Mouse (Mus musculus): Measurements from ENCODE around the gene Hdac9. TPM values are rescaled to one million over a fixed set of nuclear protein-coding genes. Genes with fewer than 3 reads are reported as not detected.

Hdac9 gene
- polyA plus RNA-seq, 1 experiment from 2014 or later = 9.1 TPM

- no peak overlapping the region for H3K4me3 ChIP-seq
- no peaks in the 10 kb centered on the region for H3K27me3 ChIP-seq
- H3K27ac ChIP-seq = no peak overlapping the region
- H3K9me3 ChIP-seq (replicated peaks) = no peaks in the 10 kb centered on the region
- WGBS = 54% methylated on average over 5 of the region's 5 CpGs
- no peaks in the 10 kb centered on the region for H3K4me1 ChIP-seq
- no peak for ATAC-seq (ENCODE audit: low FRiP score)
- H3K4me2 ChIP-seq (replicated peaks) = no peak overlapping the region
- no peak overlapping the region for H3K9ac ChIP-seq
- H3K36me3 ChIP-seq = no peaks in the 10 kb centered on the region
Measured at GRCm38 (mm10) chr12:34774071-34774470, 142.8 kb downstream of the Hdac9 start.

- WGBS = 83% methylated on average over 6 of the region's 6 CpGs
- no peak for ATAC-seq (ENCODE audit: low FRiP score)
- H3K9me3 ChIP-seq (replicated peaks) = no peaks in the 10 kb centered on the region
- H3K27me3 ChIP-seq = no peaks in the 10 kb centered on the region
- no peak overlapping the region for H3K4me3 ChIP-seq
- H3K36me3 ChIP-seq = no peaks in the 10 kb centered on the region
- no peaks in the 10 kb centered on the region for H3K4me1 ChIP-seq
- no peak overlapping the region for H3K4me2 ChIP-seq (replicated peaks)
- no peak overlapping the region for H3K27ac ChIP-seq
- no peak overlapping the region for H3K9ac ChIP-seq
Measured at GRCm38 (mm10) chr12:34767226-34767775, 149.6 kb downstream of the Hdac9 start.

- WGBS = 77% methylated on average over 2 of the region's 2 CpGs
- H3K9ac ChIP-seq = no peak overlapping the region
- no peaks in the 10 kb centered on the region for H3K9me3 ChIP-seq (replicated peaks)
- no peaks in the 10 kb centered on the region for H3K36me3 ChIP-seq
- H3K4me3 ChIP-seq = no peak overlapping the region
- H3K27ac ChIP-seq = no peak overlapping the region
- H3K4me1 ChIP-seq = no peaks in the 10 kb centered on the region
- H3K27me3 ChIP-seq = no peaks in the 10 kb centered on the region
- ATAC-seq (ENCODE audit: low FRiP score) = no peak
- H3K4me2 ChIP-seq (replicated peaks) = no peak overlapping the region
Measured at GRCm38 (mm10) chr12:34747266-34747665, 169.6 kb downstream of the Hdac9 start.

GRCm38 (mm10) chr12:34725204-34725603 is 191.7 kb downstream of the Hdac9 start:
- no peak overlapping the region for H3K27ac ChIP-seq
- H3K36me3 ChIP-seq = no peaks in the 10 kb centered on the region
- H3K4me2 ChIP-seq (replicated peaks) = no peak overlapping the region
- no peak overlapping the region for H3K9ac ChIP-seq
- no peaks in the 10 kb centered on the region for H3K27me3 ChIP-seq
- no peak overlapping the region for H3K4me3 ChIP-seq
- WGBS = 53% methylated on average over 5 of the region's 5 CpGs
- H3K9me3 ChIP-seq (replicated peaks) = 0 out of 2 replicates have a peak, but pooled peaks cover 2% of the 10 kb centered on the region
- no peak for ATAC-seq (ENCODE audit: low FRiP score)
- H3K4me1 ChIP-seq = peaks cover 4% of the 10 kb centered on the region; the same call in 1 of the 2 replicates

- Histone ChIP-seq H3K27me3 (no peaks in the 10 kb centered on the region), H3K4me3 (no peak overlapping the region), H3K36me3 (no peaks in the 10 kb centered on the region), H3K4me1 (peaks cover 4% of the 10 kb centered on the region; the same call in 1 of the 2 replicates), H3K4me2 (replicated peaks) (no peak overlapping the region), H3K9me3 (replicated peaks) (0 out of 2 replicates have a peak, but pooled peaks cover 2% of the 10 kb centered on the region), H3K9ac (no peak overlapping the region), H3K27ac (no peak overlapping the region)
- WGBS = 97% methylated on average over 2 of the region's 2 CpGs
- no peak for ATAC-seq (ENCODE audit: low FRiP score)
Measured at GRCm38 (mm10) chr12:34724274-34724673, 192.6 kb downstream of the Hdac9 start.

GRCm38 (mm10) chr12:34722831-34723490 is 193.9 kb downstream of the Hdac9 start:
- WGBS = 80% methylated on average over 7 of the region's 7 CpGs
- Histone ChIP-seq H3K27me3 (no peaks in the 10 kb centered on the region), H3K4me1 (peaks cover 4% of the 10 kb centered on the region; the same call in 1 of the 2 replicates), H3K4me2 (replicated peaks) (no peak overlapping the region), H3K9ac (no peak overlapping the region), H3K4me3 (no peak overlapping the region), H3K27ac (no peak overlapping the region), H3K36me3 (no peaks in the 10 kb centered on the region), H3K9me3 (replicated peaks) (0 out of 2 replicates have a peak, but pooled peaks cover 2% of the 10 kb centered on the region)
- no peak for ATAC-seq (ENCODE audit: low FRiP score)

- Histone ChIP-seq H3K27ac (no peak overlapping the region), H3K9ac (no peak overlapping the region), H3K9me3 (replicated peaks) (no peaks in the 10 kb centered on the region), H3K27me3 (no peaks in the 10 kb centered on the region), H3K36me3 (no peaks in the 10 kb centered on the region), H3K4me1 (peaks cover 4% of the 10 kb centered on the region; the same call in 1 of the 2 replicates), H3K4me3 (no peak overlapping the region), H3K4me2 (replicated peaks) (no peak overlapping the region)
- WGBS = 76% methylated on average over 2 of the region's 2 CpGs
- ATAC-seq (ENCODE audit: low FRiP score) = no peak
Measured at GRCm38 (mm10) chr12:34720906-34721305, 196.0 kb downstream of the Hdac9 start.

GRCm38 (mm10) chr12:34714266-34714939 is 202.5 kb downstream of the Hdac9 start:
- H3K27ac ChIP-seq = no peak overlapping the region
- no peak overlapping the region for H3K4me3 ChIP-seq
- H3K36me3 ChIP-seq = no peaks in the 10 kb centered on the region
- WGBS = 66% methylated on average over 14 of the region's 14 CpGs
- no peaks in the 10 kb centered on the region for H3K27me3 ChIP-seq
- H3K4me1 ChIP-seq = no peaks in the 10 kb centered on the region
- ATAC-seq (ENCODE audit: low FRiP score) = no peak
- no peaks in the 10 kb centered on the region for H3K9me3 ChIP-seq (replicated peaks)
- no peak overlapping the region for H3K4me2 ChIP-seq (replicated peaks)
- H3K9ac ChIP-seq = no peak overlapping the region

GRCm38 (mm10) chr12:34697981-34698380 is 218.9 kb downstream of the Hdac9 start:
- no peak for ATAC-seq (ENCODE audit: low FRiP score)
- no peaks in the 10 kb centered on the region for H3K4me1 ChIP-seq
- H3K4me3 ChIP-seq = no peak overlapping the region
- no peaks in the 10 kb centered on the region for H3K27me3 ChIP-seq
- H3K27ac ChIP-seq = no peak overlapping the region
- 28% methylated on average over 1 of the region's 1 CpGs for WGBS
- no peak overlapping the region for H3K4me2 ChIP-seq (replicated peaks)
- no peak overlapping the region for H3K9ac ChIP-seq
- H3K36me3 ChIP-seq = no peaks in the 10 kb centered on the region
- H3K9me3 ChIP-seq (replicated peaks) = no peaks in the 10 kb centered on the region

- Histone ChIP-seq H3K9me3 (replicated peaks) (no peaks in the 10 kb centered on the region), H3K27me3 (no peaks in the 10 kb centered on the region), H3K4me1 (no peaks in the 10 kb centered on the region), H3K4me3 (no peak overlapping the region), H3K9ac (no peak overlapping the region), H3K36me3 (no peaks in the 10 kb centered on the region), H3K4me2 (replicated peaks) (no peak overlapping the region), H3K27ac (no peak overlapping the region)
- WGBS = 95% methylated on average over 1 of the region's 1 CpGs
- ATAC-seq (ENCODE audit: low FRiP score) = no peak
Measured at GRCm38 (mm10) chr12:34696736-34697135, 220.2 kb downstream of the Hdac9 start.

GRCm38 (mm10) chr12:34688941-34689340 is 228.0 kb downstream of the Hdac9 start:
- H3K36me3 ChIP-seq = no peaks in the 10 kb centered on the region
- ATAC-seq (ENCODE audit: low FRiP score) = no peak

GRCm38 (mm10) chr12:34683375-34683774 is 233.5 kb downstream of the Hdac9 start:
- no peak for ATAC-seq (ENCODE audit: low FRiP score)
- WGBS = 61% methylated on average over 4 of the region's 4 CpGs
- H3K4me3 ChIP-seq = no peak overlapping the region
- no peak overlapping the region for H3K27ac ChIP-seq
- H3K4me1 ChIP-seq = no peaks in the 10 kb centered on the region
- no peaks in the 10 kb centered on the region for H3K36me3 ChIP-seq
- no peak overlapping the region for H3K9ac ChIP-seq
- no peaks in the 10 kb centered on the region for H3K27me3 ChIP-seq
- no peaks in the 10 kb centered on the region for H3K9me3 ChIP-seq (replicated peaks)
- H3K4me2 ChIP-seq (replicated peaks) = no peak overlapping the region

More at GRCm38 (mm10) chr12:34688941-34689340, 228.0 kb downstream of the Hdac9 start:
- no peak overlapping the region for H3K4me2 ChIP-seq (replicated peaks)
- H3K9me3 ChIP-seq (replicated peaks) = no peaks in the 10 kb centered on the region
- no peak overlapping the region for H3K4me3 ChIP-seq
- no peak overlapping the region for H3K27ac ChIP-seq
- no peaks in the 10 kb centered on the region for H3K27me3 ChIP-seq
- no peaks in the 10 kb centered on the region for H3K4me1 ChIP-seq
- H3K9ac ChIP-seq = no peak overlapping the region
- WGBS = 48% methylated on average over 4 of the region's 4 CpGs
